Mouse (Mus musculus): Measurements from ENCODE around the gene Spata3. TPM values are rescaled to one million over a fixed set of nuclear protein-coding genes. Genes with fewer than 3 reads are reported as not detected.

Gene Spata3
- total and polyA plus RNA-seq, 2 experiments = not detected

DNA sequence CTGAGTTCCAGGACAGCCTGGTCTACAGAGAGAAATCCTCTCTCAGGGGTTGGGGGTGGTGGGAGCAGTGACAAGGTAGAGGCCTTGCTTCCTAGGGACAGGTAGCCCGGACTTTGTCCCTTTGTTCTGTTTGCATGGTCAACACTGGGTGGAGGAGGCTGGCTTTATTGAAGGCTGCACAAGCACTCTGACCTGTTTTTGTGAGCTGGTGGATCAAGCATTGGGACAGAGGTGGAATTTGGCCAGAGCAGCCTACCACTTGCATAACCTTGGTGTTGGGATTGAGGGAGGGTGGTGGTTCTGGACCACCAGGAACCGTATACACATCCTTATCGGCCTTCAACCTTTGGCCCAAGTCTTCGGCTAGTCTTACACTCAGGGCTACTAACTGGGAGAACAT, 39.7 kb downstream of the Spata3 start:
- no peaks in the 10 kb centered on the region; the same call in 1 of the 2 replicates for H3K79me2 ChIP-seq (ENCODE audit: control insufficient read depth, insufficient read depth, low read length)
- H3K9ac ChIP-seq (ENCODE audit: low read depth, low read length) = peak overlapping the region; percentile 46
- DNase-seq (ENCODE audit: extremely low read depth, low read depth, low spot score) = peak; percentile 100
- no peaks in the 10 kb centered on the region for H3K27me3 ChIP-seq (ENCODE audit: control insufficient read depth, insufficient read depth, low read length)
- WGBS = 28% methylated on average over 4 of the region's 4 CpGs
- TF ChIP-seq POLR2A (IDR thresholded peaks at IDR 0.05; ENCODE audit: extremely low read depth, insufficient read depth, low read length) = no peak
- no peak for TF ChIP-seq CTCF (IDR thresholded peaks at IDR 0.05; ENCODE audit: low read depth, low read length)
- no peak overlapping the region for H3K4me3 ChIP-seq (ENCODE audit: insufficient read depth, low read depth, low read length)
- peaks cover 19% of the 10 kb centered on the region for H3K36me3 ChIP-seq (ENCODE audit: control insufficient read depth, insufficient read depth, low read length)
- peaks cover 39% of the 10 kb centered on the region for H3K4me1 ChIP-seq (ENCODE audit: control insufficient read depth, insufficient read depth, low read length)
- peak overlapping the region; percentile 99 for H3K27ac ChIP-seq (replicated peaks; ENCODE audit: insufficient read depth, low read depth, low read length)

DNA sequence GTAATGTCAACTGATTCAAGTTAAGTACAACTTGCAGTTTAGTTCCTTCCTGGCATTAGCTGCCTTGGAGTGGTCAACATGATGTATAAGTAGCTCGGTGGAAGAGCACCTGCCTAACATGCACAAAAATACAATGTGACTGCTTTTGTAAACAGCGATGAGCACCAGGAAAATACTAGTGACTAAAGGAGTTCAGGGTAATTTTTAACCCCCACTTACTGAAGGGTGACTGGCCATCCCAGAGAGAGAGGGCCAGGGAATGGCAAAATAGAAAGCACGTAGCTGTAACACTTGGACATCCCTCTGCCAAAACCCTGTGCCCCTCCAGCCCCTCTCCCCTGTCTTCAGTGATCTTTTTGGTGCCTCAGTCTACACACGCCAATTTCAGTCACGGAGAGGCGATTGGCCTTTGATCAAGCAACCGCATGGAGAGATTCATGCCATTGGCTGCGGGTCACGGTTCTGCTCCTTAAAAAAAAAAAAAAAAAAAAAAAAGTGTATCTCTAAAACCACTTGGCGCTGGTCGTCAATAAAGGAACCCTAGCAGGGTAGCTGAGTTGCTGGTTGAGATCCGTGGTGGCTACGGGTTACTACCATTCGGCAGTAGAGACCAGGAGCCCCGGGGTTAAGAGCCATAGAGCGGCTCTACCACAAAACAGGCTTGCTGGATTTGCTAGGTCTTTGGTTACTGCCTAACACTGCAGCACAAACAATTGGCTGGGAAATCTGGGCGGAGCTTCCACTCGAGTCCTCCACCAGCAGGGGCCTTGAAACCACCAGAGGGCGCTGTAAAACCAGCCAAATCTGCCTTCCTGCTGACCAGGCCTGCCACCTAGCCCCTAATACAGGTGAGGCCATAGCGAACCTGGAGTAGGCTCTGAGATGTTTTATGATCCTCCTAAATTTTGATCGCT, 42.5 kb downstream of the Spata3 start:
- H3K27ac ChIP-seq (replicated peaks; ENCODE audit: insufficient read depth, low read depth, low read length) = peak overlapping the region; percentile 89
- WGBS = 3% methylated on average over 21 of the region's 21 CpGs

DNA sequence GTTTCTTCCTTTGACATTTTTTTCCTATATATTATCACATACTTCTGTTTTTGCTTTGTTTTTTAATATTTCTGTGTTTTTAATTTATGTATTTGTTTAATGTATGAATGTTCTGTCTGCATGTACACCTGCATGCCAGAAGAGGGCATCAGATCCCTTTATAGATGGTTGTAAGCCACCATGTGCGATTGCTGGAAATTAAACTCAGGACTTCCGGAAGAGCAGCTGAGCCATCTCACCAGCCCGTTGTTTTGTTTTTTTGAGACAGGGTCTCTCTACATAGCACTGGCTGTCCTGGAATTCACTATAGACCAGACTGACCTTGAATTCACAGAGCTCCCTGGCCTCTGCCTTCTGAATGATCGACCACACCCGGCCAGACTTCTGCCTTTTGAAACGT, 45.9 kb downstream of the Spata3 start:
- H3K27me3 ChIP-seq (ENCODE audit: control insufficient read depth, insufficient read depth, low read length) = no peaks in the 10 kb centered on the region
- no peak overlapping the region for H3K27ac ChIP-seq (replicated peaks; ENCODE audit: insufficient read depth, low read depth, low read length)
- TF ChIP-seq POLR2A (IDR thresholded peaks at IDR 0.05; ENCODE audit: extremely low read depth, insufficient read depth, low read length) = no peak
- TF ChIP-seq CTCF (IDR thresholded peaks at IDR 0.05; ENCODE audit: low read depth, low read length) = no peak
- no peak for DNase-seq (ENCODE audit: extremely low read depth, low read depth, low spot score)
- H3K36me3 ChIP-seq (ENCODE audit: control insufficient read depth, insufficient read depth, low read length) = no peaks in the 10 kb centered on the region
- peaks cover 26% of the 10 kb centered on the region for H3K4me1 ChIP-seq (ENCODE audit: control insufficient read depth, insufficient read depth, low read length)
- 86% methylated on average over 6 of the region's 6 CpGs for WGBS
- H3K79me2 ChIP-seq (ENCODE audit: control insufficient read depth, insufficient read depth, low read length) = peaks cover 19% of the 10 kb centered on the region
- H3K4me3 ChIP-seq (ENCODE audit: insufficient read depth, low read depth, low read length) = no peak overlapping the region
- no peak overlapping the region for H3K9ac ChIP-seq (ENCODE audit: low read depth, low read length)

More for the DNA sequence above, 42.5 kb downstream of the Spata3 start:
- H3K4me1 ChIP-seq (ENCODE audit: control insufficient read depth, insufficient read depth, low read length) = peaks cover 34% of the 10 kb centered on the region
- peaks cover 7% of the 10 kb centered on the region; the same call in 1 of the 2 replicates for H3K36me3 ChIP-seq (ENCODE audit: control insufficient read depth, insufficient read depth, low read length)
- H3K79me2 ChIP-seq (ENCODE audit: control insufficient read depth, insufficient read depth, low read length) = no peaks in the 10 kb centered on the region; the same call in 1 of the 2 replicates
- peak; percentile 95 for DNase-seq (ENCODE audit: extremely low read depth, low read depth, low spot score)
- peak; percentile 99 for TF ChIP-seq CTCF (IDR thresholded peaks at IDR 0.05; ENCODE audit: low read depth, low read length)
- peak; percentile 56; the same call in 1 of the 2 replicates for TF ChIP-seq POLR2A (IDR thresholded peaks at IDR 0.05; ENCODE audit: extremely low read depth, insufficient read depth, low read length)
- no peaks in the 10 kb centered on the region for H3K27me3 ChIP-seq (ENCODE audit: control insufficient read depth, insufficient read depth, low read length)
- peak overlapping the region; percentile 19; the same call in 1 of the 2 replicates for H3K4me3 ChIP-seq (ENCODE audit: insufficient read depth, low read depth, low read length)
- H3K9ac ChIP-seq (ENCODE audit: low read depth, low read length) = peak overlapping the region; percentile 61

DNA sequence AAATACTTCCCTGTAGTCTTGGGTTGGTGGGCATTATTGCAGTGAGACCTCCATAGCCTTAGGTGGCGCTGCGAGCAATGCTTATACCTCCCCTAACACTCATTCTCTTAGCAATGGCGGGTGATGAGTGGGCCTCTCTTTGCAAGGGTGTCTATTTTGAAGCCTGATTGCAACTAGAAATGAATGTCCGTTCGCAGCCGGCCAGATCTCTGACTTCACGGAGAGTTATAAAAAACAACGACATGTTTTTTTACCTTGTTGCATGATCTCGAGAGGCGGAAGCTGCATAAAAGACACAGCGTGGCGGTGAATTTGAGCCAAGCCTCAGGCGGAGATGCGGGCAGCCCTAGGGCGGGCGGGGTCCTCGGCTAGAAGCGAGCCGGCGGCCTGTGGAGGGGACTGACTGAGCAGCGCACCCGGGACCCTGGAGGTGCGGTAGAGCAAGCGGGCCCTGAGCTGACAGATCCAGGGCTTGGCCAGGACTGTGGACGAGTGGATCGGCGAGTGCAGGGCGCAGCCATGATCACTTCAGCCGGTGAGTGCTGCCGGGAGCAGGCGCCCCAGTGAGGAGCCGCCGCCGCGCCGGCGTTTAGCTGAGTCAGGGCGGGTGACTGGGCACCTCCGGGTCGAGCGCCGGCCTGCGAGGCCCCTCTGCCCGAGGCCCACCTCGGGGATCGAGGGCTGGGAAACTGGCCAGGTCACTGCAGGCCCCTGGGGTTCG, 47.8 kb downstream of the Spata3 start, which contains the start of gene Psmd1:
Psmd1 (plus strand) TSS at position 117 of the 721 bp plus-strand sequence.
- Histone ChIP-seq H3K79me2 (ENCODE audit: control insufficient read depth, insufficient read depth, low read length) (peaks cover 22% of the 10 kb centered on the region), H3K36me3 (ENCODE audit: control insufficient read depth, insufficient read depth, low read length) (peaks cover 3% of the 10 kb centered on the region; the same call in 1 of the 2 replicates)

DNA sequence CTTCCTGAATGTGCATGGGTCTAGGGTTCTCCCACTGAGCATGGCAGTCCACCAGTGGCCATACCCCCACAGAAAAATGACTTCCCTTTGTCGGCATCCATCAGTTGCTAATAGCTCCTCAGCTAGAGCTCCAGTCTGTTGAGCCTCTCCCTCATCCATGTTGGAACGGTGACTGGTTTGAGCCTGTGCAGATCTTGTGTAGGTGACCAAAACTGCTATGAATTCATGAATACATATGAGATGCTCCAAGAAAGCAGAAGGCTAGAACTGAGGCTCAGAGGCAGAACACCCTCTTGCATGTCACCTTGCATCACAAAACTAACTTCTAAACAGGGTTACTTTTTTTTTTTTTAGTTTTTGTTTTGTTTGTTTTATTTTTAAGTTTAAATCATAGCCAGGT, 59.9 kb downstream of the Spata3 start:
- no peak overlapping the region for H3K4me3 ChIP-seq (ENCODE audit: insufficient read depth, low read depth, low read length)
- H3K9ac ChIP-seq (ENCODE audit: low read depth, low read length) = no peak overlapping the region
- TF ChIP-seq CTCF (IDR thresholded peaks at IDR 0.05; ENCODE audit: low read depth, low read length) = no peak
- TF ChIP-seq POLR2A (IDR thresholded peaks at IDR 0.05; ENCODE audit: extremely low read depth, insufficient read depth, low read length) = no peak
- H3K4me1 ChIP-seq (ENCODE audit: control insufficient read depth, insufficient read depth, low read length) = no peaks in the 10 kb centered on the region
- no peaks in the 10 kb centered on the region for H3K27me3 ChIP-seq (ENCODE audit: control insufficient read depth, insufficient read depth, low read length)
- DNase-seq (ENCODE audit: extremely low read depth, low read depth, low spot score) = no peak
- WGBS = 97% methylated on average over 2 of the region's 2 CpGs
- no peak overlapping the region for H3K27ac ChIP-seq (replicated peaks; ENCODE audit: insufficient read depth, low read depth, low read length)
- peaks cover 75% of the 10 kb centered on the region for H3K36me3 ChIP-seq (ENCODE audit: control insufficient read depth, insufficient read depth, low read length)
- no peaks in the 10 kb centered on the region; the same call in 1 of the 2 replicates for H3K79me2 ChIP-seq (ENCODE audit: control insufficient read depth, insufficient read depth, low read length)

More for the DNA sequence above, 47.8 kb downstream of the Spata3 start, which contains the start of gene Psmd1:
- DNase-seq (ENCODE audit: extremely low read depth, low read depth, low spot score) = peak; percentile 82
- Histone ChIP-seq H3K27me3 (ENCODE audit: control insufficient read depth, insufficient read depth, low read length) (no peaks in the 10 kb centered on the region), H3K27ac (replicated peaks; ENCODE audit: insufficient read depth, low read depth, low read length) (peak within 1 kb of the TSS; percentile 91), H3K4me3 (ENCODE audit: insufficient read depth, low read depth, low read length) (peak within 1 kb of the TSS; percentile 84), H3K9ac (ENCODE audit: low read depth, low read length) (peak within 1 kb of the TSS; percentile 85), H3K4me1 (ENCODE audit: control insufficient read depth, insufficient read depth, low read length) (peaks cover 20% of the 10 kb centered on the region)
- TF ChIP-seq CTCF (IDR thresholded peaks at IDR 0.05; ENCODE audit: low read depth, low read length) = peak; percentile 70
- TF ChIP-seq POLR2A (IDR thresholded peaks at IDR 0.05; ENCODE audit: extremely low read depth, insufficient read depth, low read length) = 0 out of 2 replicates have a peak, but pooled peaks have one; percentile 57
- WGBS = under 1% methylated on average over 47 of the region's 47 CpGs

Other genes with a start within 250 kb of the Spata3 start
- gene A630001G21Rik, start 238.2 kb upstream of the Spata3 start, total RNA-seq (2014; rRNA removed) = 0.37 and 1.5 TPM in 2 replicates
- 0.36 and 0.77 TPM in 2 replicates for gene A630001G21Rik, start 238.2 kb upstream of the Spata3 start, polyA plus RNA-seq (2012; rRNA removed)
- 51.5 and 54.0 TPM in 2 replicates for gene Cab39, start 223.4 kb upstream of the Spata3 start, total RNA-seq (2014; rRNA removed)
- gene Cab39, start 223.4 kb upstream of the Spata3 start, polyA plus RNA-seq (2012; rRNA removed) = 17.5 and 18.0 TPM in 2 replicates
- 39.1 and 41.1 TPM in 2 replicates for gene Itm2c, start 122.5 kb upstream of the Spata3 start, total RNA-seq (2014; rRNA removed)
- 48.3 and 60.1 TPM in 2 replicates for gene Itm2c, start 122.5 kb upstream of the Spata3 start, polyA plus RNA-seq (2012; rRNA removed)
- not detected in 2 replicates for gene 4933407L21Rik, start 88.3 kb upstream of the Spata3 start, total RNA-seq (2014; rRNA removed)
- not detected in 2 replicates for gene 4933407L21Rik, start 88.3 kb upstream of the Spata3 start, polyA plus RNA-seq (2012; rRNA removed)
- gene Gpr55, start 55.8 kb upstream of the Spata3 start, total RNA-seq (2014; rRNA removed) = 0.09 and 0.20 TPM in 2 replicates
- 0.04 TPM in 1 of 2 replicates, not detected in the other for gene Gpr55, start 55.8 kb upstream of the Spata3 start, polyA plus RNA-seq (2012; rRNA removed)
- gene 2810459M11Rik, start 29.0 kb downstream of the Spata3 start, total RNA-seq (2014; rRNA removed) = 39.0 and 44.0 TPM in 2 replicates
- gene 2810459M11Rik, start 29.0 kb downstream of the Spata3 start, polyA plus RNA-seq (2012; rRNA removed) = 54.1 and 66.2 TPM in 2 replicates
- gene Psmd1, start 47.6 kb downstream of the Spata3 start, total RNA-seq (2014; rRNA removed) = 81.6 and 85.1 TPM in 2 replicates
- gene Psmd1, start 47.6 kb downstream of the Spata3 start, polyA plus RNA-seq (2012; rRNA removed) = 57.3 and 61.3 TPM in 2 replicates
- gene Htr2b, start 95.2 kb downstream of the Spata3 start, total RNA-seq (2014; rRNA removed) = not detected in 2 replicates
- not detected in 2 replicates for gene Htr2b, start 95.2 kb downstream of the Spata3 start, polyA plus RNA-seq (2012; rRNA removed)
- not detected in 2 replicates for gene Gm21972, start 116.8 kb downstream of the Spata3 start, total RNA-seq (2014; rRNA removed)
- 0.39 TPM in 1 of 2 replicates, not detected in the other for gene Gm21972, start 116.8 kb downstream of the Spata3 start, polyA plus RNA-seq (2012; rRNA removed)
- gene Armc9, start 138.0 kb downstream of the Spata3 start, total RNA-seq (2014; rRNA removed) = 4.3 and 4.4 TPM in 2 replicates
- gene Armc9, start 138.0 kb downstream of the Spata3 start, polyA plus RNA-seq (2012; rRNA removed) = 2.6 and 3.2 TPM in 2 replicates

Data from liver, adult 2 months (tissue).